Comparison of ENCODE assay signal across 7 mouse cellular contexts in genomic region chr2:31635281-31636137, GRCm38 (mm10). TPM values are rescaled to one million over a fixed set of nuclear protein-coding genes. Genes with fewer than 3 reads are reported as not detected.
DNase-seq lines count a peak whose midpoint lies in the region; ATAC-seq and TF ChIP-seq lines count a peak whose summit lies in the region.

No protein-coding gene starts in this region.

- no peaks in the 10 kb centered on the region for H3K9me3 ChIP-seq in forebrain, embryonic 14.5 days (replicated peaks; ENCODE audit: control insufficient read depth, low read length)
- no peaks in the 10 kb centered on the region for H3K9me3 ChIP-seq in liver, embryonic 15.5 days (replicated peaks)

- ATAC-seq in forebrain, embryonic 14.5 days = no peak
- ATAC-seq in liver, embryonic 15.5 days (ENCODE audit: insufficient read depth) = no peak

- H3K36me3 ChIP-seq in forebrain, embryonic 14.5 days (ENCODE audit: control insufficient read depth, insufficient read depth, low read length) = no peaks in the 10 kb centered on the region
- no peaks in the 10 kb centered on the region for H3K36me3 ChIP-seq in liver, embryonic 15.5 days (replicated peaks)
- H3K36me3 ChIP-seq in thymus, adult 2 months (ENCODE audit: control insufficient read depth, insufficient read depth, low read length) = no peaks in the 10 kb centered on the region

- peaks cover 81% of the 10 kb centered on the region for H3K27me3 ChIP-seq in forebrain, embryonic 14.5 days (replicated peaks; ENCODE audit: control insufficient read depth, insufficient read depth, low read length)
- peaks cover 100% of the 10 kb centered on the region for H3K27me3 ChIP-seq in liver, embryonic 15.5 days
- H3K27me3 ChIP-seq in thymus, adult 2 months (ENCODE audit: control insufficient read depth, insufficient read depth, low read length) = peaks cover 41% of the 10 kb centered on the region

- H3K4me2 ChIP-seq in forebrain, embryonic 14.5 days (ENCODE audit: low read length) = peak overlapping the region; percentile 56
- 0 out of 2 replicates have a peak overlapping the region, but pooled peaks have one; percentile 7 for H3K4me2 ChIP-seq in liver, embryonic 15.5 days

- under 1% methylated on average over 52 of the region's 52 CpGs for whole genome bisulfite sequencing in forebrain, embryonic 14.5 days
- 2% methylated on average over 52 of the region's 52 CpGs for WGBS in liver, embryonic 15.5 days (ENCODE audit: insufficient replicate concordance)
- 5% methylated on average over 52 of the region's 52 CpGs for WGBS in thymus, adult 2 months

- peak overlapping the region; percentile 50 for H3K9ac ChIP-seq in forebrain, embryonic 14.5 days (ENCODE audit: low read length)
- H3K9ac ChIP-seq in liver, embryonic 15.5 days = no peak overlapping the region

- no peak overlapping the region for H3K27ac ChIP-seq in forebrain, embryonic 14.5 days (ENCODE audit: low read depth, low read length)
- no peak overlapping the region for H3K27ac ChIP-seq in liver, embryonic 15.5 days (replicated peaks)
- no peak overlapping the region for H3K27ac ChIP-seq in thymus, adult 2 months (ENCODE audit: control insufficient read depth, insufficient read depth, low read length)

- peaks cover 28% of the 10 kb centered on the region for H3K4me1 ChIP-seq in forebrain, embryonic 14.5 days (ENCODE audit: control insufficient read depth, insufficient read depth, low read length)
- H3K4me1 ChIP-seq in liver, embryonic 15.5 days (replicated peaks) = peaks cover 10% of the 10 kb centered on the region
- no peaks in the 10 kb centered on the region for H3K4me1 ChIP-seq in thymus, adult 2 months (replicated peaks; ENCODE audit: control insufficient read depth, insufficient read depth, low read length)

- intact Hi-C loops in left cerebral cortex, postnatal 4 days (cut with DNase I) = no loop called here

- no peak for TF ChIP-seq POLR2A in thymus, adult 2 months (IDR thresholded peaks at IDR 0.05; ENCODE audit: control insufficient read depth, extremely low read depth, insufficient read depth, low read length, poor library complexity)

- peak; percentile 10 for DNase-seq in thymus, postnatal 0 days (ENCODE audit: low spot score)
- no peak for DNase-seq in thymus, postnatal 25 days
- no peak for DNase-seq in forebrain, embryonic 14.5 days (ENCODE audit: low spot score)
- DNase-seq in left cerebral cortex, postnatal 4 days = no peak
- no peak for DNase-seq in thymus, adult 2 months
- no peak for DNase-seq in thymus, postnatal 14 days

- peak overlapping the region; percentile 27 for H3K4me3 ChIP-seq in forebrain, embryonic 14.5 days (ENCODE audit: low read depth, low read length)
- H3K4me3 ChIP-seq in liver, embryonic 15.5 days (replicated peaks) = no peak overlapping the region; the same call in 1 of the 2 replicates
- H3K4me3 ChIP-seq in thymus, adult 2 months (ENCODE audit: control insufficient read depth, insufficient read depth, low read length) = no peak overlapping the region

- TF ChIP-seq CTCF in thymus, adult 2 months (IDR thresholded peaks at IDR 0.05; ENCODE audit: borderline replicate concordance, control insufficient read depth, extremely low read depth, insufficient read depth, low read length, poor library complexity) = no peak

RNA-seq across cellular contexts. Expression of gene Prdm12, which starts 4.3 kb away (rescaled TPM):
- not detected in 2 replicates for polyA plus RNA-seq in thymus, postnatal 0 days (2015; fragmentation: Nextera tagmentation; extraction: Ambion mirVana)
- 0.83 and 1.3 TPM in 2 replicates for polyA plus RNA-seq in forebrain, embryonic 14.5 days (2014; fragmentation: Nextera tagmentation; extraction: Ambion mirVana)
- not detected in 2 replicates for polyA plus RNA-seq in liver, embryonic 15.5 days (2015; fragmentation: Nextera tagmentation; extraction: Ambion mirVana)
- total RNA-seq in left cerebral cortex, postnatal 4 days (2021) = under 1 TPM; 0.44 to 0.64 TPM
- 0.04 and 0.06 TPM in 2 replicates for polyA plus RNA-seq in thymus, adult 2 months (2012; rRNA removed)

RNA-seq across cellular contexts. Expression of gene Exosc2, which starts 35.0 kb away (rescaled TPM):
- 54.5 and 57.6 TPM in 2 replicates for polyA plus RNA-seq in thymus, postnatal 0 days (2015; fragmentation: Nextera tagmentation; extraction: Ambion mirVana)
- polyA plus RNA-seq in forebrain, embryonic 14.5 days (2014; fragmentation: Nextera tagmentation; extraction: Ambion mirVana) = 32.0 and 33.4 TPM in 2 replicates
- 29.0 and 32.0 TPM in 2 replicates for polyA plus RNA-seq in liver, embryonic 15.5 days (2015; fragmentation: Nextera tagmentation; extraction: Ambion mirVana)
- total RNA-seq in left cerebral cortex, postnatal 4 days (2021) = 10 to 100 TPM; 28.4 to 29.0 TPM
- 24.2 and 27.9 TPM in 2 replicates for polyA plus RNA-seq in thymus, adult 2 months (2012; rRNA removed)

RNA-seq across cellular contexts. Expression of gene Abl1, which starts 52.7 kb away (rescaled TPM):
- polyA plus RNA-seq in thymus, postnatal 0 days (2015; fragmentation: Nextera tagmentation; extraction: Ambion mirVana) = 19.3 and 19.7 TPM in 2 replicates
- polyA plus RNA-seq in forebrain, embryonic 14.5 days (2014; fragmentation: Nextera tagmentation; extraction: Ambion mirVana) = 19.6 and 22.9 TPM in 2 replicates
- 5.9 and 7.5 TPM in 2 replicates for polyA plus RNA-seq in liver, embryonic 15.5 days (2015; fragmentation: Nextera tagmentation; extraction: Ambion mirVana)
- total RNA-seq in left cerebral cortex, postnatal 4 days (2021) = 10 to 100 TPM; 51.3 to 54.4 TPM
- 93.4 and 105 TPM in 2 replicates for polyA plus RNA-seq in thymus, adult 2 months (2012; rRNA removed)
